Mouse (Mus musculus): ENCODE results near the gene Tnip3. TPM values are rescaled to one million over a fixed set of nuclear protein-coding genes. Genes with fewer than 3 reads are reported as not detected.

Gene Tnip3
- polyA plus RNA-seq, 1 experiment from 2014 or later = 0.03 TPM

DNA sequence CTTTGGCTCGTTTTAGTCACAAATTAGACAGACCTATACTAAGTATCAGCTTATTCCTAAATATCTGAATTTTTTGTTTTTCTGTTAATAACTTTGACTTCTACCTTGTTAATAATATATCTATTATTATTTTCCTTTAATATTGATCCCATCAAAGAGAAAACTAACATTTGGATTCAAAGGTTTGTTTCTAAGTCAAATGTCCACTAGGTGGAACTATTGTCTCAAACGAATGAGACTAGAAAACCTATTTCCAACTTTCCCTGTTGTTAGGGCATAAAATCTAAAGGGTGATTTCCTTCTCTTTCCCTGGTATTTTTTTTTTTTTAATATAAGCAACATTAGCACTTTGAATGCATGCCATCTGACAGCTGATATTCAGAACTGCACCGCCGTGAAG, 126.3 kb downstream of the Tnip3 start:
- peaks cover 7% of the 10 kb centered on the region for H3K27me3 ChIP-seq
- ChIA-PET POLR2A (no interaction called here), CTCF (no interaction called here)
- no peak for DNase-seq (ENCODE audit: low read depth, low spot score)
- peak; percentile 30 for TF ChIP-seq CTCF (IDR thresholded peaks at IDR 0.05)
- ATAC-seq = no peak
- in situ Hi-C loops (cut with MboI; ENCODE audit: low pct_unique_long_range_greater_than_20kb) = no loop called here

DNA sequence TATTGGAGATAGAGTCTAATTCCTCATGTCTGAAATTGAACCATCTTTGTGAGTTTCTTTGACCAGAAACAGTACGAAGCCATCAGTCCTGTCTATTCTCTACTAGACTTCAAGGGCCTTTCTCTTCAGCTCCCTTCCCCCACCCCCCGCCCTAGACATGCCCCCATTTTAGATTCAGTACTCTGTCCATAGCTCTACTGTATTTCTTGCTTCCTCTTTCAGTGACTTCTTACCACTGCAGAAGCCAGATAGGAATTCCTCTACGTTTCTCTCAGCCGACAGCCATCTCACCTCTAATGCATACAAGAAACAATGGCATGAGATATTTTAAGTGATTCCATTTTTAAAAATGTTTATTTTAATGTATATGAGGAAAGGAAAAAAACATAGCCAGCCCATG, 136.2 kb downstream of the Tnip3 start:
- H3K27me3 ChIP-seq = peaks cover 40% of the 10 kb centered on the region
- ChIA-PET POLR2A (no interaction called here), CTCF (no interaction called here)
- no peak for TF ChIP-seq CTCF (IDR thresholded peaks at IDR 0.05)
- no peak for ATAC-seq
- no peak for DNase-seq (ENCODE audit: low read depth, low spot score)
- in situ Hi-C loops (cut with MboI; ENCODE audit: low pct_unique_long_range_greater_than_20kb) = no loop called here

DNA sequence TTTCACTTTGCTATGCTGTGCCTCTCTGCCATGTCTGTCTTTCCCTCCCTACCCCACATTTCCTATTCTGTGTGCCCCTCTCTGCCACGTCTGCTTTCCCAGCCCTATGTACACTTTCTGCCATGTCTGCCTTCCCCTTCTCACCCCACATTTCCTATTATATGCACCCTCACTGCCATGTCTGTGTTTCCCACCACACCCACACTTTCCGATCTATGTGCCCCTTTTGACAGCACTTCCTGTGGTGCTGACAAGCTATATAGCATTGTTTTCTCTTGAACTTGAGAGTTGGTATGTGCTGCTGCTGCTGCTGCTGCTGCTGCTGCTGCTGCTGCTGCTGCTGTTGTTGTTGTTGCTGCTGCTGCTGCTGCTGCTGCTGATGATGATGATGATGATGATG, 136.9 kb downstream of the Tnip3 start:
- peaks cover 40% of the 10 kb centered on the region for H3K27me3 ChIP-seq
- in situ Hi-C loops (cut with MboI; ENCODE audit: low pct_unique_long_range_greater_than_20kb) = no loop called here
- ChIA-PET POLR2A (interaction anchor here (0.5 kb wide), 1 partner anchor 1653 kb away, joined by 4 read pairs; no protein-coding TSS in a partner anchor), CTCF (no interaction called here)
- no peak for TF ChIP-seq CTCF (IDR thresholded peaks at IDR 0.05)
- DNase-seq (ENCODE audit: low read depth, low spot score) = no peak
- ATAC-seq = no peak

DNA sequence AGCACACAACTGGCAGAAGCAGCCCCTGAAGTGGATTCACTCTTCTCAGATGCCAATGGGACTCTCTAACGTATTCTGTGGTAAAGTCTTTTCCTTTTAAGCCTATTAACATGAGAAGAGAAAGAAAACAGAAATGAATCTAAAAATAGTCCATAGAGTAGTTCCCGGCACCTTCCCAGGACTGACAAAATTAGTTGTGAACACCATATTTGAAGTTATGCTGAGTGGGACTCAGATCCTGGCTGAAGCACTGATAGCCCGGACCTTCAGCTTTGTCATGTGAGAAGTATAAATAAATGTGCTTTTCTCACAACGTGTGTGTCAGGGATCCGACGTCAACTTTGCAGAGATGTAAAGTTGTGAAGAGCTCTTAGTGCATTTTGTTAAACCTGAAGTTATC, 138.9 kb downstream of the Tnip3 start:
- ChIA-PET CTCF (no interaction called here), POLR2A (no interaction called here)
- no peak for TF ChIP-seq CTCF (IDR thresholded peaks at IDR 0.05)
- in situ Hi-C loops (cut with MboI; ENCODE audit: low pct_unique_long_range_greater_than_20kb) = no loop called here
- no peak for DNase-seq (ENCODE audit: low read depth, low spot score)
- H3K27me3 ChIP-seq = peaks cover 48% of the 10 kb centered on the region
- no peak for ATAC-seq

DNA sequence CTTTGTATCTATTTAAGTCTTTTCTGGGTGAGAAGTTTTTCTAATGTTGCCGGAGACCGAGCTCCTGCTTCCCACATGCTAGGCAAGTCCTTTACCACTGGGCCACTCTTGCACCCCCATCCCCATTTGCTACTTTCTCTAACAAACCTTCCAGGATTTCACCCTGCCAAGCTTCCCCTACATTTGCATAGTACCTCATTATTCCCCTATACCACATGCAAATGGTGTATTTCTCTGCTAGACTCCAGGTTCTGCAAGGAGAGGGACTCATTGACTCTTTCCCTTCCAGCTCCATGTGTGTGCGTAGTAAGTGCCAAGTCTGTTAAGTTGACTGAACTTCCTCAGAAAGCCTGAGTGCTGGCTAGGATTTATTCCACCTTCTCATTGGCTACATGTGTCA, 141.2 kb downstream of the Tnip3 start:
- ChIA-PET POLR2A (no interaction called here), CTCF (no interaction called here)
- no peak for ATAC-seq

DNA sequence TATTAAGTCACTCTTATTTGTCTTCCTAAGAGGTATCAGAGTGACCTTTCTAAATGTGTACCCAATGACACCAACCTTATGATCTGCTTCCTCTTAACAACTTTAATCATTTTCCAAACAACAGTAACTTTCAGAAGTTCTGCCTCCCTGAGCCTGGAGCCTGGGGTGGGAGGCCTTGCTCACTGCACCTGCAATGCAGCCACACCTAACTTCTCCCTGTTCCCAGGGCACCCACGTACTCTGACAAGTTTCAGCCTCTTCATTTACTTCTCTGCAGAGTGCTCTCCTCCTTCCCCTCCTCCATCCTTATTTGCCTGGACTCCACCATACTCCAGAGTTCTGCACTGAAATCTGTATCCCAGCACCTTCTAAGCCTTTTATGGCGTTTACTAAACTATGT, 144.9 kb downstream of the Tnip3 start:
- peaks cover 52% of the 10 kb centered on the region for H3K27me3 ChIP-seq
- ATAC-seq = no peak
- in situ Hi-C loops (cut with MboI; ENCODE audit: low pct_unique_long_range_greater_than_20kb) = no loop called here
- ChIA-PET CTCF (no interaction called here), POLR2A (no interaction called here)
- no peak for DNase-seq (ENCODE audit: low read depth, low spot score)
- TF ChIP-seq CTCF (IDR thresholded peaks at IDR 0.05) = no peak

More for the DNA sequence above, 141.2 kb downstream of the Tnip3 start:
- no peak for TF ChIP-seq CTCF (IDR thresholded peaks at IDR 0.05)
- H3K27me3 ChIP-seq = peaks cover 38% of the 10 kb centered on the region
- in situ Hi-C loops (cut with MboI; ENCODE audit: low pct_unique_long_range_greater_than_20kb) = no loop called here
- DNase-seq (ENCODE audit: low read depth, low spot score) = no peak

DNA sequence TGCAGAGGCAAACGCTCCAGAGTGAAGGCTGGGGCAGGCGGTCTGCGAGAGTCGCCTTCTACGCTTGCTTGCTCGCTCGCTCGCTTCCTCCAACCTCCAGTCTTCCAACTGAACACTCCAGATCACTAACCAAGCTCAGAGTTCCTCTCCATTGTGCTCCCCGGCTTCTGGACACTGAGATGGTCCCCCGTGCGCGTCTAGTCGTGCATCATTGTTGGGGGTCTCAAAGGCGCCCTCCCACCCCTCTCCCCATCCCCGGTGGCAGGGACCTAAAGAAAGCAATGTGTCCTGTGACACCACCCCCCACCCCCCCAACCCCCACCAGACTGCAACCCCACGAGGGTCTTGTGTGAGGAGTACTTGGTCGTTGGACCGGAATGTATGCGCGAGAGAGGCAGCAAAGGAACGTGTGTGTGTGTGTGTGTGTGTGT, 145.9 kb downstream of the Tnip3 start:
- ChIA-PET POLR2A (no interaction called here), CTCF (no interaction called here)
- in situ Hi-C loops (cut with MboI; ENCODE audit: low pct_unique_long_range_greater_than_20kb) = no loop called here
- no peak for TF ChIP-seq CTCF (IDR thresholded peaks at IDR 0.05)
- DNase-seq (ENCODE audit: low read depth, low spot score) (no peak), ATAC-seq (no peak)
- peaks cover 52% of the 10 kb centered on the region for H3K27me3 ChIP-seq

DNA sequence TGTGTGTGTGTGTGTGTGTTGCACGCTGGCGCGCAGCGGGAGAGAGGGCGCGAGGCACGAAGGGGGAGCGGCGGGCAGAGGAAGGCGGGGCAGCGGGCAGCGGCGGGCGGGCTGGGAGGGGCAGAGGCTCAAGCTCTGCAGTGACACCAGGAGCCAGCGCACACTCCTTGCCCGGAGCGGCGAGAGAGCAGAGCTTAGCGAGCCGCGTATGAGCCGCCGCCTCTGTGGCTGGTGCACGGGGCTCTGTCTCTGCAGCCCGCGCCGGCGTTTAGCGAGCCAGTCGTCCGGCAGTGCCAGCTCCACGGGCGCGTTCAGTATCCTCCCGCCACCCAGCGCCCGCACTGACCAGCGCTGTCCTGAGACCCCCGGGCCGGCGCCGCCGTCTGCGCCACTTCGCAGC, 146.3 kb downstream of the Tnip3 start, which contains the start of gene Ndnf:
Gene Ndnf (plus strand): TSS at position 140 of the 400 bp plus-strand sequence.
- TF ChIP-seq CTCF (IDR thresholded peaks at IDR 0.05) = no peak
- in situ Hi-C loops (cut with MboI; ENCODE audit: low pct_unique_long_range_greater_than_20kb) = no loop called here

DNA sequence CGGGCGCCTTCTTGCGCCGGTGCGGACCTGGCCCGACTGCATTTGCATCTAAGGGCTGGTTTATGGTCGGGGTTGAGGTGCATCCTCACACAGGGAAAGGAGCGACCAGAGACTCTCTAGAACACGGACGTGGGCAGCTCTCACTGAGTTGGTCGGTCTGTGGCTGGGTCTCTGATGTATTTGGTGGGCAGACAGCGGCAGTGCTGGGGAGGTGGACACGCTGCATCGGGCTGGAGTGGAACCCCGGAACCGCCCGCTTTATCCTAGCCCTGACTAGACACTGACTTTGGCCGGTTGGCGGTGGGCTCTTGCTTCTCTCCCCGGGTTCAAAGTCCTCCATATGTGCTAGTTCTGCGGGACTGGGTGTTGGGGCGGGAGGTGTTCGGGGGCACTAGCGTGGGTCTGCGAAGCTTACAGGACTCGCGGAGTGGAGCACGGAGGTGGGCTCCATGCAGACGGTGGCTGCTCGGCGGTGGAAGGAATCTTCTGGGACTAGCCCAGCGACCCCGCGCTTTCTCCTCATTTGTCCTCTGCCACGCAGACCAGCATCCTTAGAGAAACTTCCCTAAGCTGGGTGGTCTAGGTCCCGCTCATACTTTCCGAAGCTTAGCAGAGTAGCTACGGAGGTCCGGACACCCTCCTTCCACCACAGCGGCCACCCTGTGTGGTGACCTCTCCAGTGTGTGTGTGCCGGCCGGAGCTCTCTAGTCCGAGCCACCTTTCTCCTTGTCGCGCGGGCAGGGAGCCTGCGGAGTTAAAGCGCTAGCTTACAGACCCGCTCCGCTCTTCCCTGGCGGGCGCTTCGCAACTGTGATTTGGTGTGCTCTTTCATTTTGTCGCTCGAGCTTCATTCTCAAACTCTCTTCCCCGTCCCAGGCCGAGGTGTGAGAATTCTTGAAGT, 147.3 kb downstream of the Tnip3 start:
- CTCF ChIA-PET = no interaction called here
- in situ Hi-C loops (cut with MboI; ENCODE audit: low pct_unique_long_range_greater_than_20kb) = no loop called here

More for the DNA sequence above, 146.3 kb downstream of the Tnip3 start, which contains the start of gene Ndnf:
- peaks cover 52% of the 10 kb centered on the region for H3K27me3 ChIP-seq
- ATAC-seq = peak; percentile 54
- ChIA-PET CTCF (no interaction called here), POLR2A (no interaction called here)
- DNase-seq (ENCODE audit: low read depth, low spot score) = no peak

More for the DNA sequence above, 147.3 kb downstream of the Tnip3 start:
- no peak for ATAC-seq
- H3K27me3 ChIP-seq = peaks cover 56% of the 10 kb centered on the region
- DNase-seq (ENCODE audit: low read depth, low spot score) = no peak
- POLR2A ChIA-PET = no interaction called here
- TF ChIP-seq CTCF (IDR thresholded peaks at IDR 0.05) = no peak

Other genes starting within 250 kb of the Tnip3 start
- gene C130060K24Rik, start 144.2 kb upstream of the Tnip3 start, polyA plus RNA-seq (2021) = not detected
- gene Ndnf, start 146.3 kb downstream of the Tnip3 start, polyA plus RNA-seq (2021) = not detected